Mouse (Mus musculus): ENCODE data around the gene Pla2g4b. TPM values are rescaled to one million over a fixed set of nuclear protein-coding genes. Genes with fewer than 3 reads are reported as not detected.

Pla2g4b gene
- total RNA-seq, 2 experiments from 2014 or later = 0.72 to 1.7 TPM

DNA sequence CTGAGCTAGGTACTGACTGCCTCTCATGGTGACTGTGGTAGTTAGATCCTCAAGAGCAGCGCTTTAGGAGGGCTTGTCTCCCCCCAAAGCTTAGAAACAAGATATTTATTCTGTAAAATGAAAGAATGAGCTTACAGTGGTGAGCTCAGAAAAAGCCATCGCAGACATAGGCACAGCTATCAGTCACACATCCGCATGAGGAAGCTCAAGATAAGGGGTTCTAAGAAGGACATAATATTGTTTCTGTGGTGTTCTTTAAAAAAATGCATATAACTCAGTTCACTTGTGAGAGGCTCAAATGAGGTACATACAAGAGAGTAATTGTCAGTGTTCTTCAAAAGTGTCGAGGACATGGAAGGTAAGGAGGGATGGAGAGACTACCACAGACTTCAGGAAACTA lies 17.3 kb upstream of the Pla2g4b start:
- DNase-seq = no peak

DNA sequence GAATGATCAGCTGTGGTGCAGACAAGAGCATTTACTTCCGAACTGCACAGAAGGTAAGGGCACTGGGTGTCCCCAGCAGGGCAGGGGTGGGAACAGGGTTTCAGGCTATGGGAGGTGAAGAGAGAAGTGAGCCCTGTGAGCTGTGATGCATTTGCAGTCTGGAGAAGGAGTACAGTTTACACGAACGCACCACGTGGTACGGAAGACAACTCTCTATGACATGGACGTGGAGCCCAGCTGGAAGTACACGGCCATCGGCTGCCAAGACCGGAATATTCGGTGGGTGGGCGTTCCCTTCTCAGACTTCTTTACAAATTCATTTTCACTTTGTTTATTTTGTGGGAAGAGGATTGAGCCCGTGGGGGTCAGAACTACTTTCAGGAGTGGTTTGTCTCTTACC lies 15.6 kb upstream of the Pla2g4b start:
- no peak for DNase-seq

DNA sequence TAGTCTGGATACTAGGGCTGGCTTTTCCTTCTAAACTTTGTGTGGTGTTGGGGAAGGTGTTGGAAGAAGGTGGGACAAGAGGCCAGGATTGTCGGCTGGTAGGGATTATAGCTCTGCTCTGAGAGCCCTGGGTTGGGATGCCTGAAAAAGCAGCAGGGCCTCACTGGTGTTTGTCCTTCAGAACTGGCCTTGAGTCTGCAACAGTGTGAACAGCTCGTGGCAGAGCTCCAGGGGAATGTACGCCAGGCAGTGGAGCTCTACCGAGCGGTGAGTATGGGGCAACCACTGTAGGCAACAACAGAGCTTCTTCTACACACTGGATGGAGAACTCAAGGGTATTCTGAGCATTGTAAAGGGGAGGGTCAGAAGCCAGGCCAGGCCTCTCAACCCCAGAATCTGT lies 8.9 kb upstream of the Pla2g4b start:
- DNase-seq = peak; percentile 75

- DNase-seq = peak; percentile 94 to 97
Measured at GRCm38 (mm10) chr2:120026984-120027949, 6.0 kb upstream of the Pla2g4b start, which contains the start of the genes Jmjd7 and Gm28042. Gene Jmjd7, plus strand, starts transcription at chr2:120027483. Gene Gm28042, plus strand, starts transcription at chr2:120027493.

GRCm38 (mm10) chr2:120027950-120028331 lies 5.3 kb upstream of the Pla2g4b start:
- DNase-seq = no peak

DNA sequence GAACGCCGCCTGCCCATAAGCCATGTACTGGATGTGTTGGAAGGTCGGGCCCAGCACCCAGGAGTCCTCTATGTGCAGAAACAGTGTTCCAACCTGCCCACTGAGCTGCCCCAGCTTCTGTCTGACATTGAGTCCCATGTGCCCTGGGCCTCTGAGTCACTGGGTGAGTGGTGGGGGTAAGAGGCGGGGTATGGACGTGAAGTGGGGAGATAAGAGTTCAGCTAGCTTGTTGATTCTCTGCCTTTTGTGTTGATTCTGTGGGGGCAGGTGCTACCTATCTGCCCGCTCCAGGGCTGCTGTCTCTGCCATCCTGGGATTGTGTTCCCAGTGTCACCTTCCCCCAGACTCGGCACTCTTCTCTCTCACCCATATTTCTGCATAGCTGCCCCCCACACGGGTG lies 2.8 kb upstream of the Pla2g4b start:
- DNase-seq = no peak

- DNase-seq = no peak
Measured at GRCm38 (mm10) chr2:120033726-120034125, 509 bp downstream of the Pla2g4b start.

- DNase-seq = no peak
Measured at GRCm38 (mm10) chr2:120037744-120038143, 4.5 kb downstream of the Pla2g4b start.

DNA sequence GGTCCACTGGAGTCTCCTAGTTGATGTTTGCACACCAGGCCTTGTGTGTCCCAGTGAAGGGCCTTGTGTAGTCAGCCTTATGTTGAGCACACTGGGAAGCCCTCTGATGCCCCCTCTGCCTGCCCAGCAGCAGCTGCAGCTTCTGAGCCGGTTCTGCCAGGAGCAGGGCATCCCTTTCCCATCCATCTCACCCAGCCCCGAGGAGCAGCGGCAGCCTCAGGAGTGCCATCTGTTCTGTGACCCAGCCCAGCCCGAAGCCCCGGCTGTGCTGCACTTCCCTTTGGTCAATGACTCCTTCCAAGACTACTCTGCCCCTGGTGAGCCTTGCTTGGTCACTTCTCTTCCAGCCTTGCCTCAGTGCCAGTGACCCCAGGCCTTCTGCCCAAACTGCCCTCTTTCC lies 7.8 kb downstream of the Pla2g4b start:
- DNase-seq = no peak

GRCm38 (mm10) chr2:120044101-120044603 lies 10.9 kb downstream of the Pla2g4b start:
- DNase-seq = peak in 1 of 2 experiments; percentile 23

- DNase-seq = no peak
Measured at GRCm38 (mm10) chr2:120044676-120045075, 11.5 kb downstream of the Pla2g4b start.

DNA sequence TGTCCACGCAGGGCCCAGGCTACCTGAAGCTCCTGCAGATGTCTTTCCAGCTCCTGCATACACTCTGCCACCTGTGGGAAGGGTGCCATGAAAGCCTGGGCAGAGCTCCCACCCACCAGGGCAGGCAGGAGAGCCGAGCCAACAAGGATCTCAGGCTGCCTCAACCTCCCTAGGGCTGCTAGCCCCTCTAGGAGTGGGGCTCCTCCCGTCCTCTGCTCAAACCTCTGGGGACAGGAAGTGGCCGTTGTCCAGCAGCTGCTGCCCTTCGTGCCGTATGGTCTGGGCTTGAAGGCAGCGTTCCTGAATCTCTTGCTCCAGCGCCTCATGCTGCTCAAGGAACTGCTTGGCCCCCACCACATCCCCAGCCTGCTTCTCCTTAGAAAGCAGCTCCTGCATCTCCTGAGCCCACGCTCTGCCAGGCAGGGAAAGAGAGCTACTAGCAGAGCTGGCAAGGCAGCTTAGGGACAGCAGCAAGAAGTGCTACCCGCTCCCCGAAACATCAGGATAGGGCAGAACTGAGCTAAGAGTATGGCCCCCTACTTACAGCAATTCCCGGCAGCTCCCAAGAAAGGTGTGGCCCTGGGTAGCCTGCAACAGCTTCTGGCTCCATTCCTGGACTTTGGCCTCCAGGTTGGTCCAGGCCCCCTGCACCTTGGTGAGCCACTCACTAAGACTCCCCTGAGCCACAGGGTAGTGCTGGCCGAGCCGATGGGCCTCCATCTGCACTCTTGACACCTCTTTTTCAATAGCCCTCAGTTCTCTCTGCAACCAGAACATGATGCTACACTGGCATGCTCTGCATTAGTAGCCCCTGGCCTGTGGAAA lies 13.5 kb downstream of the Pla2g4b start:
- no peak for DNase-seq

DNA sequence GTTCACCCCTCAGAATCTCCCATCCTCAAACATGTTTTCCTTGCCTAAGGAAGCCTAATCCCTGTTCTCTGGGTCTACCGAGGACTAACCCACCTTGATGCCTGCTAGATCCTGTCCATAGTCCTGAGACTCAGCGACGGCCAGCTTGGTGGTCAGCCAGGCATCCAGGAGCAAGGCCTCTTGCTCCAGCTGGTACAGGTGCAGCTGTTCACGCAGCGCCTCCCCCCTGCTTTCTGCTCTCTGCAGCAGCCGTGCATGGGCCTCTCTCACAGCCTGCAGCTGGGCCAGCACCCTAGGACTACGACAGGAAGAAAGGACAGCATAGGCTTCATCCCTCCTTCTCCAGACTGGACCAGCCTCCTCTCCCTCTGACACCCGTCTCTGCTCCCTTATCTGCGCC lies 15.0 kb downstream of the Pla2g4b start:
- no peak for DNase-seq

DNA sequence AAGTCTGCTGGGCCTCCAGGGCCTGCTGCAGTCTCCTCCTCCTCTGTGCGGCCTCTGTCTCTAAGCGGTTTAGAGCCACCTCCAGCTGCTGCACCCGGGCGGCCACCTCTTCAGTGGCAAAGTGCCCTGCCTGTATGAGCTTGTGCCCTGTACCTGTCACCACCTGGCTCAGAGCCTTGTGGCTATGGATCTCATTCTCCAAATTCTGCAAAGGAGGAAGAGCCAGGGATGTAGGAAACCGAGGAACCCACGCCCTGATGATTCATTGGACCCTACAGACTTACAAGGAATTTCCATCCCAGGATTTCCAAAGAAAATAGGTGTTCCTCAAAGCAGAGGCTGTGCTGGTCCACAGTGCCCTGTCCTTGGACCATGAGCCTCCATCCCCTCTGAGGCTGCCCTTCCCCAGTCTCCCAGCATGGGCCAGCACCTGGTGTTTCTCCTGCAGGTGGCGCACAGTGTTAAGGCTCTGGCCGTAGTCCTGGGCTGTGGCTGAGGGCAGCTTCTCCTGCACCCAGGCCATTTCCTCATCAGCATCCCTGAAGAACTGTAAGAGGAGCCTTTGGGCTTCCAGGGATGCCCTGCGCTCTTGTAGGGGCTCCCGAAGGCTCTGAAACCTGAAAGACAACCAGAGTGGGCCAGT lies 16.5 kb downstream of the Pla2g4b start:
- peak; percentile 34 to 68 for DNase-seq

DNA sequence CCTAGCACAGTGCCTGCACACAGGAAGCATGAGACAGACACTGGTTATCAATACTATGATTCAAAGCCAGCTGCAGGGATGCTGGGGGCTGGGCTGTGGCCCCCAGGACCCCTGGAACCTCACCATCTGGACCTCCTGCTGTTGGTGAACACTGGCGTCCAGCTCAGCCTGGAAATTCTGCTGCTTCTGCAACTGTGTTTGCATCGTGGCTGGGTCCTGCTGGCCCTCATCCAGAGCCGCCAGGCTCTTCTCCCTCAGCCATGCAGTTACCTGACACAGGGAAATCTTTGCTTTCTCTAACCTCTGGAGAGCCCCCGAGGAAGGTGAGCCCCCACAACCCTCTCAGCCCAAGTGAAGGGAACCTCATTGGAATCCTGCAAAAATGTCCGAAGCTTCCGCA lies 18.2 kb downstream of the Pla2g4b start:
- DNase-seq = no peak

DNA sequence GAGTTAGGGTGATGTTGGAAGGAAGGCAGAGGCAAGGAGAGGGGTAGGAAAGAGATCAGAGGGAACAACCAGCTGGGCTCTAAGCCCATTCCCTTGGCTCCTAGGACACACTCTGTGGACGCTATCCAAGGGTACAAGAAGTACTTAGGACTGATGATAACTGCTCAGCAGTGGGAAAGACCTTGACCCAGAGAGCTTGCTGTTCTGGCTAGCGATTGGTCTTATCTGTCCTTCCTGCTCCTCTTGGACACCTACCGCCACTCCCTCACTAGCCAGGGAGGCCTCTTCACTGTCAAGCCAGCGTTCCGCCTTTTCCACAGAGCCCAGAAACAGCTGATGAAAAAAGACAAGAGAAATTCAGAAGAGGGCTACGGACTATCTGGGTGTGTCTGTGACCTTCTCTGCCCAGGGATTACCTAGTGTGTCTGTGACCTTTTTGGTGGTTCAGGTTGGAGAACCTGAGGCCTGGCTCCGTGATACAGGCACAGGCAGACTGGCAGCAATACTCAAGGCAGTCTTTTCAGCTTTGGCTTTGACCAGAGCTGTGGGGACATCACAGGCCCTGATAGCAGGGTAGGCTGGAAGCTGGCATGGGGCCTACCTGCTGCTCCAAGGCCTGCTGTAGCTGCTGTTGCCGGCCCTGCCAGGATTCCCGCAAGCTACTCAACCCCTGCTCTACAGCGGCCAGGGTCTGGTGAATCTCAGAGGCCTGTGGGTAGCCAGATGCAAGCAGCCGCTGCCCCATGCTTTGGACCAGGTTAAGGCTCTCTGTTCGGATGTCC lies 21.7 kb downstream of the Pla2g4b start:
- peak; percentile 58 to 83 for DNase-seq

- DNase-seq = no peak
Measured at GRCm38 (mm10) chr2:120055923-120056322, 22.7 kb downstream of the Pla2g4b start.

DNA sequence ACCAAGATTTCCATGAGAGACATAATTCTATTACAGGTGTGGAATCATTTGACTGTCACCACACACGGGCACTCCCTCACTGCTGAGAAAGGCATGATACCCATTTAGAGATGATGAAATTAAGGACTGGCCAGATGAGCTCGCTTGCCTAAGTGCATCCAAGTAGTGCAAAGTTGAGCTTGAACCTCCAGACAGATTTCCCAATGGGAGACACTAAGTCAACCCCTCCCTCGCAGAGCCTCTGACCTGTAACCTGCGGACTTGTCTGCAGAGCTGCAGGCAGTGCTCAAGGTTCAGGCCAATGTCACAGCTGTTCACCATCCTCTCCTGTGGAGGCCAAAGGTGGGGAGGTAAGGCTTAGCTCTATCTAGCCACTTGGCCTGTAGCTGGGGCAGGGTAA lies 25.6 kb downstream of the Pla2g4b start:
- no peak for DNase-seq

DNA sequence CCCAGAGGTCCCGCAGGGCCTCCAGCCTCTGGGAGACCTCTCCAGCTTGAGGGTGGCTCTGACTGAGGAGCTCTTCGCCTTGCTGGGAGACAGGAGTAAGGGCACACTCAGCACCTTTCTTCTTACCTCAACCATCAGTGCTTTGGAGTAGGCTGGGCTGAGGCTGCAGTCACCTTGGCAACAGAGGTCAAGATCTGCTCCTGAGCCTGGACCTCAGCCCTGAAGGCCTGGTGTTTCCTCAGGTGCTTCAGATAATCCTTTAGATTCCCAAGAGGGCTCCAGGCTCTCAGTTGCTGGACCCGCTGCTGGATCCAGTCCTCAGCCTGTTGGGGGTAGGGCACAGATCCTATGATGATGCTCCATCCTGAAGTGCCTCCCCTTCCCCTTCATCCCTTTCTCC lies 26.2 kb downstream of the Pla2g4b start:
- no peak for DNase-seq

DNA sequence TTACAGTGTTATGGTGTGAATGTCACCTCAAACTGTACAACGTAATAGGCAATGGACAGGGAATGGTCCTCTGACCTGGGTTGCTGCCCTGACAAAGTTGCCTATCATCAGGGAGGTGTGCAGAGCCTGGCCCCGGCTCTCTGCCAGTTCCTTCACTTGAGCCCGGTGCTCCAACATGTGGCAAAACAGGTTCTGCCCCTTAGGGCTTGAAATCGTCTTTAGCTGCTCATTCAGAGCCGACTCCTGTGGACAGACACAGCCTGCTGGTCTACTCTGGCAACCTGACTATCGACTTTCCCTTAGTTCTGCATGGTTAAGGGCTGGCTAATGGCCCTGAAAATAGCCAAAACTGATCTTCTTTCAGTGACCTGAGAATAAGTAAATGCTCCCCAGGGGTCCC lies 27.0 kb downstream of the Pla2g4b start:
- DNase-seq = peak; percentile 23 to 27

GRCm38 (mm10) chr2:120060651-120061050 lies 27.4 kb downstream of the Pla2g4b start:
- no peak for DNase-seq

Data from heart, adult 18-20 months (tissue).